Comparison of ENCODE assay signal across 10 mouse cellular contexts in the genomic region with DNA sequence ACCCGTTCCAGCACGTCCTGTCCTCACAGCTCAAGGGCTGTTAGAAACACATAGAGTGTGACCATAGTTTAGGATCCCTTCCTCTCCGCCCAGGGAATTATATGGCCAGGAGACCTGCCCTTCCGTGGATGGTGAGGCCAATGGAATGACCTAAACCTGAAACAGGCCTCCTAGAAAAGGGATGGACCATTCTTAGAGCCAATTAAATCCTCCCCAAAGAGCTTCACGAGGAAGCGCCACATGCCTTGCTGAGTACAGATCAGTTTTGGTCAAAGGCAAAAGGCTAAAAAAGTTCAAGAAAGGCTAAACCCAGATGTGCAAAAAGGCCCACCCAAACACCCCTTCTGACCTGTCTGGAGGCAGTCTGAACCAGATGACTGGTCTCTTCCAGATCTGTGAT. TPM values are rescaled to one million over a fixed set of nuclear protein-coding genes. Genes with fewer than 3 reads are reported as not detected.
DNase-seq lines count a peak whose midpoint lies in the region; ATAC-seq and TF ChIP-seq lines count a peak whose summit lies in the region.
"Had no signal": no experiment of that assay in that cellular context is flagged by ENCODE, and none has a peak within 500 bp of the region (broad histone marks: within the 10 kb centered on the region; RNA-seq: fewer than 3 reads in every experiment).

No protein-coding gene starts in this region.

- peak overlapping the region; percentile 71 for H3K4me2 ChIP-seq in hindbrain, embryonic 12.5 days (replicated peaks)

- peaks cover 27% of the 10 kb centered on the region for H3K4me1 ChIP-seq in E14TG2a.4 (replicated peaks; ENCODE audit: low read depth, low read length)
- peaks cover 24% of the 10 kb centered on the region for H3K4me1 ChIP-seq in hindbrain, embryonic 12.5 days
- peaks cover 30% of the 10 kb centered on the region for H3K4me1 ChIP-seq in midbrain, embryonic 10.5 days

- H3K4me3 ChIP-seq in E14TG2a.4 (replicated peaks; ENCODE audit: low read length) = peak overlapping the region; percentile 76
- H3K4me3 ChIP-seq in hindbrain, embryonic 12.5 days = peak overlapping the region; percentile 47; the same call in 1 of the 2 replicates
- H3K4me3 ChIP-seq in midbrain, embryonic 10.5 days = peak overlapping the region; percentile 64
- H3K4me3 ChIP-seq in layer of hippocampus, adult 2 months = no peak overlapping the region; the same call in 1 of the 2 replicates

- H3K27me3 ChIP-seq in E14TG2a.4 (ENCODE audit: insufficient read depth, low read length) = peaks cover 49% of the 10 kb centered on the region
- H3K27me3 ChIP-seq in hindbrain, embryonic 12.5 days = peaks cover 49% of the 10 kb centered on the region
- peaks cover 59% of the 10 kb centered on the region for H3K27me3 ChIP-seq in midbrain, embryonic 10.5 days (ENCODE audit: low read depth, poor library complexity, severe bottlenecking)

- 29% methylated on average over 6 of the region's 6 CpGs for WGBS in hindbrain, embryonic 12.5 days
- WGBS in midbrain, embryonic 10.5 days = 21% methylated on average over 6 of the region's 6 CpGs

- TF ChIP-seq CTCF in E14TG2a.4 (conservative IDR thresholded peaks at IDR 0.05; ENCODE audit: low read length) = no peak
- no peak for TF ChIP-seq CTCF in layer of hippocampus, adult 2 months (conservative IDR thresholded peaks at IDR 0.05)

- H3K9ac ChIP-seq in hindbrain, embryonic 12.5 days = no peak overlapping the region

- DNase-seq in embryo, embryonic 11 days = peak; percentile 8
- DNase-seq in embryo, embryonic 10.5 days (ENCODE audit: low spot score) = no peak
- DNase-seq in midbrain, embryonic 10.5 days (ENCODE audit: low spot score) = no peak
- no peak for DNase-seq in cerebellum, adult 9-11 months
- no peak for DNase-seq in layer of hippocampus, adult 2 months (ENCODE audit: low spot score in 2 of 2)
- no peak for DNase-seq in left cerebral cortex, adult 11 months (ENCODE audit: low spot score)

- peaks cover 6% of the 10 kb centered on the region; the same call in 1 of the 2 replicates for H3K9me3 ChIP-seq in E14TG2a.4 (ENCODE audit: low read length)
- no peaks in the 10 kb centered on the region for H3K9me3 ChIP-seq in hindbrain, embryonic 12.5 days (replicated peaks)
- no peaks in the 10 kb centered on the region for H3K9me3 ChIP-seq in midbrain, embryonic 10.5 days (replicated peaks)

- H3K27ac ChIP-seq in hindbrain, embryonic 12.5 days = no peak overlapping the region
- H3K27ac ChIP-seq in midbrain, embryonic 10.5 days (replicated peaks) = no peak overlapping the region
- H3K27ac ChIP-seq in layer of hippocampus, adult 2 months = no peak overlapping the region

- ATAC-seq in hindbrain, embryonic 12.5 days (ENCODE audit: low FRiP score) = no peak

- H3K36me3 ChIP-seq in E14TG2a.4 (ENCODE audit: insufficient read depth, low read length) = no peaks in the 10 kb centered on the region
- H3K36me3 ChIP-seq in hindbrain, embryonic 12.5 days = no peaks in the 10 kb centered on the region
- no peaks in the 10 kb centered on the region for H3K36me3 ChIP-seq in midbrain, embryonic 10.5 days

RNA-seq across cellular contexts. Expression of a gene that starts 1.9 kb away (rescaled TPM):
- 1.6 and 1.9 TPM in 2 replicates for polyA plus RNA-seq in hindbrain, embryonic 12.5 days (2016; fragmentation: Nextera tagmentation; extraction: Ambion mirVana)
- 0.41 and 0.52 TPM in 2 replicates for polyA plus RNA-seq in midbrain, embryonic 10.5 days (2016; fragmentation: Nextera tagmentation; extraction: Ambion mirVana)
- 1 to 10 TPM; 6.1 to 7.3 TPM for total RNA-seq in layer of hippocampus, adult 2 months (2021)
- total RNA-seq: hematopoietic stem cell, adult 5-6 weeks; monocyte, adult 5-6 weeks had no signal
